Mouse (Mus musculus) neural tube, embryonic 14.5 days (tissue): ENCODE data around the gene Wdr6. TPM values are rescaled to one million over a fixed set of nuclear protein-coding genes. Genes with fewer than 3 reads are reported as not detected.
A peak's percentile ranks its signal among the peaks of the same experiment; 100 is the strongest.

Experiments
- ATAC-seq: fragments of 200-750 bp; cut with Nextera tagmentation; 2 replicates; pipeline ENCODE4 v1.8.0; 2017; ENCODE audit warnings: low read depth, mild to moderate bottlenecking, moderate TSS enrichment, moderate library complexity
- H3K27ac ChIP-seq: fragments of 300-500 bp; sonication (generic); 2 replicates; pipeline ENCODE4 v1.5.1; 2014; ENCODE audit warnings: low read depth, mild to moderate bottlenecking, control low read depth, low read length, moderate library complexity, mixed read lengths
- H3K27me3 ChIP-seq: fragments of 300-500 bp; sonication (generic); 2 replicates; pipeline ENCODE4 v1.6.1; 2014; ENCODE audit warnings: low read length; ENCODE audit not compliant: control insufficient read depth, insufficient read depth
- H3K36me3 ChIP-seq: fragments of 300-500 bp; sonication (generic); 2 replicates; pipeline ENCODE4 v1.6.1; 2014; ENCODE audit warnings: low read length, mixed read lengths; ENCODE audit not compliant: control insufficient read depth, insufficient read depth
- H3K4me1 ChIP-seq: fragments of 300-500 bp; sonication (generic); 2 replicates; pipeline ENCODE4 v1.6.1; 2014; ENCODE audit warnings: low read length; ENCODE audit not compliant: control insufficient read depth, insufficient read depth
- H3K4me2 ChIP-seq: fragments of 300-500 bp; sonication (generic); 2 replicates; pipeline ENCODE4 v1.6.1; 2014; ENCODE audit warnings: mild to moderate bottlenecking, low read depth, low read length, control low read depth
- H3K4me3 ChIP-seq: fragments of 300-500 bp; sonication (generic); 2 replicates; pipeline ENCODE4 v1.5.1; 2014; ENCODE audit warnings: low read depth, low read length, control low read depth, mixed read lengths
- H3K9ac ChIP-seq: fragments of 300-500 bp; sonication (generic); replicated peaks from 2 replicates; pipeline ENCODE4 v1.6.1; 2014; ENCODE audit warnings: low read depth, mild to moderate bottlenecking, control low read depth, low read length, mixed read lengths
- H3K9me3 ChIP-seq: fragments of 300-500 bp; sonication (generic); 2 replicates; pipeline ENCODE4 v1.6.1; 2016; ENCODE audit warnings: low read length; ENCODE audit not compliant: control insufficient read depth
- WGBS: fragments of 180-500 bp; shearing (Covaris S2); extraction: QIAGEN DNeasy Blood & Tissue Kit; methylation state at CpG from one replicate; pipeline ENCODE4 v1.1.7; 2014; 5-methylcytosine and 5-hydroxymethylcytosine counted together
- polyA plus RNA-seq: library from polyadenylated mRNA; unstranded; fragments of >200 nt; fragmentation: Nextera tagmentation; extraction: Ambion mirVana; gene quantifications from 2 replicates; pipeline ENCODE4 v1.2.1, GENCODE M21; 2014

Wdr6 gene
- polyA plus RNA-seq, 1 experiment from 2014 or later = 206 TPM

DNA sequence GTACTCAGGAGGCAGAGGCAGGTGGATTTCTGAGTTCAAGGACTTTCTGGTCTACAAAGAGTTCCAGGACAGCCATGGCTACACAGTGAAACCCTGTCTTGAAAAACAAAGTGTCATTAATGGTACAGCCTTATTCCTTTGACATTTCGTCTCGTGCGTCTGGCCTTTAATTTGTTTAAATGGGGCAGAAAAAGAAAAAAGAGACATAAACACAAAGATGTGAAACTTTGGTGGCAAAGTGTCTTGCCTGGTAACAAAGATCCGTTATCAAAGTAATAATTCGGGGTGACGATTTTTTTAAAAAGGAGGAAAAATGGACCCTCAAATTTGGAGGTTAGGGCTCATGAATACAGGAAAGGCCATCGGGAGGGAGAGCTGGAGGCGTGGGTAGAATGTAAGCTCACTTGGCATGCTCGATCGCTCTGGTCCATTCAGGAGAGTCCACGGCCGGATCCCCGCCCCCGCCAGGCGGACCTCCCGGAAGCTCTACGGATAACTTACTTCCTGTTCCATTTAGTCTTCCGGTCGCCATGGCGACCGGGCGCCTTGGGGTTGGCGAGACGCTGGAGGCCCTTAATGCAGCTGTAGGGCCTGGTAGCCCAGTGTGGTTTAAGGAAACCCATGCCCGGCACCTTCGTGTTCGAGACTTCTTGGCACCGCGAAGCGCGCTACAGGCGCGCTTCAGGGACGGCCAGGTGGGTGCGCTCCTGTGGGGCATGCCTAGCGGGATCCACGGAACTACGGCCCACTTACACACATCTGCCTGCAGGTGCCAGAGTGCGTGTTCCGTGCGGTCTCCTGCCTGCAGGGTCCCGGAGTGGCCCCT is 8.9 kb downstream of the Wdr6 start, which contains the start of gene Dalrd3:
TSS of gene Dalrd3 (plus strand) at position 506 of the 826 bp plus-strand sequence.
- Histone ChIP-seq H3K4me2 (peak within 1 kb of the TSS; percentile 71), H3K27me3 (no peaks in the 10 kb centered on the region), H3K4me3 (peak within 1 kb of the TSS; percentile 46), H3K9me3 (no peaks in the 10 kb centered on the region), H3K9ac (peak within 1 kb of the TSS; percentile 53), H3K4me1 (peaks cover 33% of the 10 kb centered on the region), H3K36me3 (peaks cover 38% of the 10 kb centered on the region), H3K27ac (peak within 1 kb of the TSS; percentile 35)
- 6% methylated on average over 42 of the region's 42 CpGs for WGBS
- ATAC-seq = peak; percentile 76

DNA sequence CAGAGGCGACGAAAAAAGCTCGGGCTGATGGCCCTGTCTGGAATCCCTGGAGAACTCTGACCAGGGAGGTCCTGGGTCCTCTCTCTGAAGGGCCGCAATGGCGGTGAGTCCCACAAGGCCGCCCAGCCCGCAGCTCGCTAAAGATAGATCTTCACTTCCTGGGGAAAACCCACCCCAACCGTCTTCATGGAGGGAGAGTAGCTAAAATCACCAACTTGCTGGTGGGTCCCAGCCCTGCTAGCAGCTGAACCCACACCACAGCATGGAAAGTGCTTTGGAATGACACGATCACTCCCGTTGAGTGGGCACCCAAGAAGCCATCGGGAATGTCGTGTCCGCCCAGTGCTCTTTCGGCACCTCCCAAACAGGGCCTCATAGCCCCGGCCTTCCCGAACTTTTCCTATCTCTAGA is 10.0 kb downstream of the Wdr6 start:
- Histone ChIP-seq H3K4me3 (no peak overlapping the region; the same call in 1 of the 2 replicates), H3K4me2 (peak overlapping the region; percentile 80), H3K36me3 (peaks cover 41% of the 10 kb centered on the region), H3K9ac (no peak overlapping the region), H3K9me3 (no peaks in the 10 kb centered on the region), H3K27me3 (no peaks in the 10 kb centered on the region), H3K27ac (no peak overlapping the region), H3K4me1 (peaks cover 26% of the 10 kb centered on the region)
- WGBS = 85% methylated on average over 17 of the region's 17 CpGs
- no peak for ATAC-seq

DNA sequence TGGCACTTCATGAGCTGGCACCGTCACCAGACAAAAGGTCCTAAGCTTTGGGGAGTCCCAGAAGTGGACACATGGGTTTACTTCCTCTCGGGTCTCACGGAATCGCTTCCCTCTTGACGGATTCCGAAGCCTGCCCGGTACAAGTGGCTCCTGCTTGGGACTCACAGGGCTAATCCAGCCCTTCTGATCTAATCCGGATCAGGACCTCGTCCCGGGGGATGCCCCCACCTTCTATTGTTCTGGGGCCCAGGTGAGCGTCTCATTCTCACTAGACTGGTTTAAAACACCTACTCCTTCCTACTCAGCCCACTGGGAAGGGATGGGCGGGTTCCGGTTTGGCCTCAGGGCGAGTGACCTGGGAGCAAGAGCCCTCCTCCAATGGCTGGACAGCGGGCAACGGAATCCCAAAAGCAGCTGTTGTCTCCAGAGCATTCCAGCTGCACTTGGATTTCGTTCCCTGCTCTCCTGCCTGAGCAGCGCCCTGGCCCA is 10.6 kb downstream of the Wdr6 start:
- no peaks in the 10 kb centered on the region for H3K9me3 ChIP-seq
- peak overlapping the region; percentile 80 for H3K4me2 ChIP-seq
- peak overlapping the region; percentile 64 for H3K9ac ChIP-seq
- peaks cover 26% of the 10 kb centered on the region for H3K4me1 ChIP-seq
- H3K36me3 ChIP-seq = peaks cover 37% of the 10 kb centered on the region
- H3K27me3 ChIP-seq = no peaks in the 10 kb centered on the region
- 14% methylated on average over 18 of the region's 18 CpGs for WGBS
- peak overlapping the region; percentile 73 for H3K4me3 ChIP-seq
- peak overlapping the region; percentile 93 for H3K27ac ChIP-seq
- no peak for ATAC-seq

- Histone ChIP-seq H3K4me3 (peak within 1 kb of the TSS; percentile 73), H3K27me3 (no peaks in the 10 kb centered on the region), H3K9me3 (no peaks in the 10 kb centered on the region), H3K27ac (peak within 1 kb of the TSS; percentile 93), H3K36me3 (peaks cover 29% of the 10 kb centered on the region), H3K9ac (peak within 1 kb of the TSS; percentile 65), H3K4me2 (peak within 1 kb of the TSS; percentile 80), H3K4me1 (peaks cover 26% of the 10 kb centered on the region)
- ATAC-seq = peak; percentile 85
- under 1% methylated on average over 72 of the region's 73 CpGs for WGBS
These were observed 11.4 kb downstream of the Wdr6 start, which contains the start of gene Ndufaf3 for GRCm38 (mm10) chr9:108566815-108567776. Gene Ndufaf3, minus strand, starts transcription at chr9:108567434.

GRCm38 (mm10) chr9:108565881-108566814 is 12.4 kb downstream of the Wdr6 start:
- no peaks in the 10 kb centered on the region for H3K9me3 ChIP-seq
- H3K36me3 ChIP-seq = peaks cover 24% of the 10 kb centered on the region
- peak overlapping the region; percentile 65 for H3K9ac ChIP-seq
- peak overlapping the region; percentile 93 for H3K27ac ChIP-seq
- H3K4me1 ChIP-seq = peaks cover 26% of the 10 kb centered on the region
- peak overlapping the region; percentile 80 for H3K4me2 ChIP-seq
- H3K4me3 ChIP-seq = peak overlapping the region; percentile 73
- 10% methylated on average over 35 of the region's 35 CpGs for WGBS
- no peak for ATAC-seq
- H3K27me3 ChIP-seq = no peaks in the 10 kb centered on the region

DNA sequence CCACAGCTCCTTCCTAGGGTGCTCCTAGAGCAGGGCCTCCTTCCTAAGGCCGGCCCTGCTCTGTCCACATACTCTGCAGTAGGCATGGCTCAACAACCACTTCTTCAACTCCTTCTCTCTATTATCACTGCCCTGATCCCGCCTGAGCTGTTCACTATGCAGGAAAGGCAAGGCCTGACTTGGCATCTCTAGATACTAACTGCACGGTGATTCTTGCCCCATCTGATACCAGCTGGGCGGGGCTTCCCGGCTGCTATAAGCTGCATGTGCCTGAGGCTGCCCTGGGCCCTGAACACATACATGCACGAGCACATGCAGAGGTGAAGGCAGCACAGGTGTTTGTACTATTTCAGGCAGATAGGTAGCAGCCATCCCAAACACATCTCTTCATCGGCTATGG is 14.4 kb downstream of the Wdr6 start:
- Histone ChIP-seq H3K9ac (no peak overlapping the region), H3K4me1 (peaks cover 18% of the 10 kb centered on the region)

GRCm38 (mm10) chr9:108563671-108564070 is 14.9 kb downstream of the Wdr6 start:
- H3K27me3 ChIP-seq = no peaks in the 10 kb centered on the region
- peaks cover 18% of the 10 kb centered on the region for H3K4me1 ChIP-seq
- H3K36me3 ChIP-seq = peaks cover 29% of the 10 kb centered on the region
- no peak overlapping the region for H3K9ac ChIP-seq
- no peaks in the 10 kb centered on the region for H3K9me3 ChIP-seq
- no peak overlapping the region for H3K4me2 ChIP-seq
- no peak overlapping the region for H3K4me3 ChIP-seq
- no peak for ATAC-seq
- WGBS = 95% methylated on average over 8 of the region's 8 CpGs
- no peak overlapping the region for H3K27ac ChIP-seq

More for the DNA sequence above, 14.4 kb downstream of the Wdr6 start:
- no peaks in the 10 kb centered on the region for H3K9me3 ChIP-seq
- no peak for ATAC-seq
- H3K36me3 ChIP-seq = peaks cover 24% of the 10 kb centered on the region
- no peak overlapping the region for H3K4me2 ChIP-seq
- H3K27me3 ChIP-seq = no peaks in the 10 kb centered on the region
- no peak overlapping the region for H3K4me3 ChIP-seq
- no peak overlapping the region for H3K27ac ChIP-seq
- WGBS = 90% methylated on average over 7 of the region's 7 CpGs
